In genomic region chr13:51737033-51737948, GRCm38 (mm10) we compare ENCODE assay signal across 10 mouse cellular contexts. TPM values are rescaled to one million over a fixed set of nuclear protein-coding genes. Genes with fewer than 3 reads are reported as not detected.
DNase-seq lines count a peak whose midpoint lies in the region; ATAC-seq and TF ChIP-seq lines count a peak whose summit lies in the region.
"Had no signal": no experiment of that assay in that cellular context is flagged by ENCODE, and none has a peak within 500 bp of the region (broad histone marks: within the 10 kb centered on the region; RNA-seq: fewer than 3 reads in every experiment).

No protein-coding gene starts in this region.

- no peak overlapping the region for H3K4me3 ChIP-seq in heart, embryonic 13.5 days
- H3K4me3 ChIP-seq in midbrain, postnatal 0 days (ENCODE audit: low read depth, low read length), result no peak overlapping the region
- H3K4me3 ChIP-seq in midbrain, embryonic 14.5 days (replicated peaks; ENCODE audit: low read depth, low read length), result no peak overlapping the region
- H3K4me3 ChIP-seq: lung, embryonic 15.5 days; neural tube, embryonic 13.5 days had no signal

- H3K9ac ChIP-seq in heart, embryonic 13.5 days, result peak overlapping the region; percentile 50; the same call in 1 of the 2 replicates
- H3K9ac ChIP-seq in midbrain, postnatal 0 days (replicated peaks; ENCODE audit: low read length, poor library complexity, severe bottlenecking), result 0 out of 2 replicates have a peak overlapping the region, but pooled peaks have one; percentile 20
- no peak overlapping the region for H3K9ac ChIP-seq in midbrain, embryonic 14.5 days (replicated peaks; ENCODE audit: low read length)
- H3K9ac ChIP-seq: lung, embryonic 15.5 days; neural tube, embryonic 13.5 days had no signal

- peak overlapping the region; percentile 57 for H3K27ac ChIP-seq in heart, embryonic 13.5 days (replicated peaks)
- H3K27ac ChIP-seq in midbrain, postnatal 0 days (ENCODE audit: low read depth, low read length), result no peak overlapping the region
- no peak overlapping the region for H3K27ac ChIP-seq in midbrain, embryonic 14.5 days (replicated peaks; ENCODE audit: low read depth, low read length)
- H3K27ac ChIP-seq: lung, embryonic 15.5 days; neural tube, embryonic 13.5 days had no signal

- intact Hi-C loops in heart, postnatal 10 days (cut with DNase I), result no loop called here

- no peaks in the 10 kb centered on the region for H3K36me3 ChIP-seq in heart, embryonic 13.5 days
- H3K36me3 ChIP-seq in midbrain, postnatal 0 days (ENCODE audit: insufficient read depth, low read length), result no peaks in the 10 kb centered on the region
- H3K36me3 ChIP-seq in midbrain, embryonic 14.5 days (ENCODE audit: control insufficient read depth, insufficient read depth, low read length), result no peaks in the 10 kb centered on the region
- H3K36me3 ChIP-seq: lung, embryonic 15.5 days; neural tube, embryonic 13.5 days had no signal

- H3K27me3 ChIP-seq in heart, embryonic 13.5 days (replicated peaks), result no peaks in the 10 kb centered on the region
- H3K27me3 ChIP-seq in midbrain, postnatal 0 days (ENCODE audit: insufficient read depth, low read length), result no peaks in the 10 kb centered on the region
- no peaks in the 10 kb centered on the region for H3K27me3 ChIP-seq in midbrain, embryonic 14.5 days (ENCODE audit: control insufficient read depth, insufficient read depth, low read length)
- H3K27me3 ChIP-seq: lung, embryonic 15.5 days; neural tube, embryonic 13.5 days had no signal

- WGBS in heart, embryonic 13.5 days, result 44% methylated on average over 20 of the region's 20 CpGs
- WGBS in midbrain, postnatal 0 days, result 61% methylated on average over 20 of the region's 20 CpGs
- WGBS in midbrain, embryonic 14.5 days, result 62% methylated on average over 20 of the region's 20 CpGs

- no peaks in the 10 kb centered on the region for H3K9me3 ChIP-seq in heart, embryonic 13.5 days
- no peaks in the 10 kb centered on the region for H3K9me3 ChIP-seq in midbrain, postnatal 0 days (ENCODE audit: low read length)
- H3K9me3 ChIP-seq in midbrain, embryonic 14.5 days (ENCODE audit: control insufficient read depth, low read length), result no peaks in the 10 kb centered on the region
- H3K9me3 ChIP-seq: lung, embryonic 15.5 days; neural tube, embryonic 13.5 days had no signal

- no peak for ATAC-seq in heart, embryonic 13.5 days (ENCODE audit: extremely low read depth, insufficient number of reproducible peaks, low FRiP score, low TSS enrichment)
- ATAC-seq in midbrain, postnatal 0 days (ENCODE audit: low FRiP score), result no peak
- ATAC-seq in midbrain, embryonic 14.5 days (ENCODE audit: low FRiP score, low TSS enrichment), result no peak
- ATAC-seq in common myeloid progenitor, adult 5-6 weeks (replicated peaks; ENCODE audit: low read depth, poor library complexity, severe bottlenecking), result peak; percentile 2
- ATAC-seq in megakaryocyte-erythroid progenitor cell, adult 5-6 weeks (replicated peaks; ENCODE audit: low FRiP score, low TSS enrichment, poor library complexity, severe bottlenecking), result peak; percentile 27

- no peak for TF ChIP-seq CTCF in midbrain, postnatal 0 days (IDR thresholded peaks at IDR 0.05)

- peaks cover 32% of the 10 kb centered on the region for H3K4me1 ChIP-seq in heart, embryonic 13.5 days
- no peaks in the 10 kb centered on the region for H3K4me1 ChIP-seq in midbrain, postnatal 0 days (ENCODE audit: insufficient read depth, low read length)
- H3K4me1 ChIP-seq in midbrain, embryonic 14.5 days (ENCODE audit: control insufficient read depth, insufficient read depth, low read length), result peaks cover 3% of the 10 kb centered on the region

- H3K4me2 ChIP-seq in heart, embryonic 13.5 days, result peak overlapping the region; percentile 2; the same call in 1 of the 2 replicates
- H3K4me2 ChIP-seq in midbrain, postnatal 0 days (ENCODE audit: low read depth, low read length, poor library complexity, severe bottlenecking), result no peak overlapping the region
- no peak overlapping the region for H3K4me2 ChIP-seq in midbrain, embryonic 14.5 days (ENCODE audit: low read length)
- H3K4me2 ChIP-seq: lung, embryonic 15.5 days; neural tube, embryonic 13.5 days had no signal

- no peak for DNase-seq in heart, postnatal 10 days
- DNase-seq in midbrain, postnatal 0 days (ENCODE audit: low spot score), result no peak
- no peak for DNase-seq in midbrain, embryonic 14.5 days
- no peak for DNase-seq in layer of hippocampus, adult 9-10 months (ENCODE audit: low spot score)
- DNase-seq in right cerebral cortex, postnatal 25 days, result no peak

RNA-seq across cellular contexts. Expression of gene Sema4d, which starts 56.3 kb away (rescaled TPM):
- polyA plus RNA-seq in heart, embryonic 13.5 days (2015; fragmentation: Nextera tagmentation; extraction: Ambion mirVana), result 13.0 and 13.9 TPM in 2 replicates
- total RNA-seq in heart, postnatal 10 days (2021), result 10 to 100 TPM; 69.1 to 79.5 TPM
- total RNA-seq in midbrain, postnatal 0 days (2014; rRNA removed), result 19.3 and 19.8 TPM in 2 replicates
- polyA plus RNA-seq in midbrain, postnatal 0 days (2015; fragmentation: Nextera tagmentation; extraction: Ambion mirVana), result 13.6 and 13.7 TPM in 2 replicates
- 11.5 and 13.3 TPM in 2 replicates for polyA plus RNA-seq in midbrain, embryonic 14.5 days (2014; fragmentation: Nextera tagmentation; extraction: Ambion mirVana)
- 30.5 and 33.0 TPM in 2 replicates for total RNA-seq in common myeloid progenitor, adult 5-6 weeks (2017)
- total RNA-seq in megakaryocyte-erythroid progenitor cell, adult 5-6 weeks (2014; fragmentation: Nextera tagmentation), result 38.5 and 38.8 TPM in 2 replicates
- 16.0 and 18.0 TPM in 2 replicates for total RNA-seq in megakaryocyte-erythroid progenitor cell, adult 5-6 weeks (2017)

Comparison
In these comparisons a context has a peak if more than half of its experiments do, and no peak if none do; other contexts are left out.
1. ATAC-seq: peak in common myeloid progenitor, adult 5-6 weeks (single experiment) and megakaryocyte-erythroid progenitor cell, adult 5-6 weeks (single experiment); none in heart, embryonic 13.5 days (single experiment), midbrain, postnatal 0 days (single experiment) and midbrain, embryonic 14.5 days (single experiment).